Mouse (Mus musculus): Measurements from ENCODE around the gene Jun.

Jun gene

GRCm38 (mm10) chr4:95038024-95038423 lies 14.0 kb downstream of the Jun start:
- no peak for DNase-seq (ENCODE audit: low read depth in 1 of 2, low spot score in 2 of 2)

GRCm38 (mm10) chr4:95031158-95031557 lies 20.9 kb downstream of the Jun start:
- DNase-seq (ENCODE audit: low read depth in 1 of 2, low spot score in 2 of 2): no peak

- no peak for DNase-seq (ENCODE audit: low read depth in 1 of 2, low spot score in 2 of 2)
Measured at GRCm38 (mm10) chr4:95025847-95026600, 26.0 kb downstream of the Jun start.

- DNase-seq (ENCODE audit: low read depth in 1 of 2, low spot score in 2 of 2): no peak
Measured at GRCm38 (mm10) chr4:95023350-95023953, 28.6 kb downstream of the Jun start.

- no peak for DNase-seq (ENCODE audit: low read depth in 1 of 2, low spot score in 2 of 2)
Measured at GRCm38 (mm10) chr4:95021649-95022637, 30.1 kb downstream of the Jun start.

- no peak for DNase-seq (ENCODE audit: low read depth in 1 of 2, low spot score in 2 of 2)
Measured at GRCm38 (mm10) chr4:95020201-95020600, 31.8 kb downstream of the Jun start.

GRCm38 (mm10) chr4:95018221-95018620 lies 33.8 kb downstream of the Jun start:
- DNase-seq (ENCODE audit: low read depth in 1 of 2, low spot score in 2 of 2): no peak

GRCm38 (mm10) chr4:95012706-95013105 lies 39.3 kb downstream of the Jun start:
- no peak for DNase-seq (ENCODE audit: low read depth in 1 of 2, low spot score in 2 of 2)

- no peak for DNase-seq (ENCODE audit: low read depth in 1 of 2, low spot score in 2 of 2)
Measured at GRCm38 (mm10) chr4:95012256-95012655, 39.8 kb downstream of the Jun start.

GRCm38 (mm10) chr4:95008175-95009057 lies 43.6 kb downstream of the Jun start:
- peak; percentile 6 to 30 for DNase-seq (ENCODE audit: low read depth in 1 of 2, low spot score in 2 of 2)

GRCm38 (mm10) chr4:95007759-95008158 lies 44.3 kb downstream of the Jun start:
- DNase-seq (ENCODE audit: low read depth in 1 of 2, low spot score in 2 of 2): no peak

- no peak for DNase-seq (ENCODE audit: low read depth in 1 of 2, low spot score in 2 of 2)
Measured at GRCm38 (mm10) chr4:95005251-95005830, 46.7 kb downstream of the Jun start.

- DNase-seq (ENCODE audit: low read depth in 1 of 2, low spot score in 2 of 2): no peak
Measured at GRCm38 (mm10) chr4:95001043-95001775, 50.8 kb downstream of the Jun start.

- no peak for DNase-seq (ENCODE audit: low read depth in 1 of 2, low spot score in 2 of 2)
Measured at GRCm38 (mm10) chr4:95000147-95000546, 51.9 kb downstream of the Jun start.

- DNase-seq (ENCODE audit: low read depth in 1 of 2, low spot score in 2 of 2): no peak
Measured at GRCm38 (mm10) chr4:94999249-94999648, 52.8 kb downstream of the Jun start.
